Mouse (Mus musculus): ENCODE data around the gene Mtcl1. TPM values are rescaled to one million over a fixed set of nuclear protein-coding genes. Genes with fewer than 3 reads are reported as not detected.

Mtcl1 gene
- total and polyA plus RNA-seq, 2 experiments from 2014 or later, result 0.57 to 5.6 TPM

GRCm38 (mm10) chr17:66447978-66448377 lies 1.6 kb downstream of the Mtcl1 start:
- WGBS, result 10% methylated on average over 13 of the region's 13 CpGs
- Histone ChIP-seq H3K4me3 (ENCODE audit: low read depth, low read length) (peak overlapping the region; percentile 68), H3K36me3 (replicated peaks; ENCODE audit: control insufficient read depth, insufficient read depth, low read length) (no peaks in the 10 kb centered on the region), H3K4me2 (ENCODE audit: low read depth, low read length) (peak overlapping the region; percentile 97), H3K27me3 (ENCODE audit: control insufficient read depth, insufficient read depth, low read length) (peaks cover 51% of the 10 kb centered on the region), H3K9ac (replicated peaks; ENCODE audit: low read depth, low read length) (peak overlapping the region; percentile 16; the same call in 1 of the 2 replicates), H3K4me1 (ENCODE audit: control insufficient read depth, insufficient read depth) (no peaks in the 10 kb centered on the region), H3K9me3 (replicated peaks; ENCODE audit: control insufficient read depth, low read length) (no peaks in the 10 kb centered on the region), H3K27ac (ENCODE audit: low read depth) (no peak overlapping the region)
- no peak for DNase-seq (ENCODE audit: low spot score)
- ATAC-seq (ENCODE audit: insufficient read depth, low read depth), result no peak
- TF ChIP-seq CTCF (IDR thresholded peaks at IDR 0.05; ENCODE audit: low read depth), result no peak
- no peak for TF ChIP-seq EP300 (IDR thresholded peaks at IDR 0.05; ENCODE audit: low read depth)

GRCm38 (mm10) chr17:66447007-66447312 lies 2.6 kb downstream of the Mtcl1 start:
- TF ChIP-seq EP300 (IDR thresholded peaks at IDR 0.05; ENCODE audit: low read depth) (no peak), CTCF (IDR thresholded peaks at IDR 0.05; ENCODE audit: low read depth) (no peak)
- H3K9ac ChIP-seq (replicated peaks; ENCODE audit: low read depth, low read length), result no peak overlapping the region
- no peak overlapping the region for H3K4me3 ChIP-seq (ENCODE audit: low read depth, low read length)
- H3K27me3 ChIP-seq (ENCODE audit: control insufficient read depth, insufficient read depth, low read length), result peaks cover 43% of the 10 kb centered on the region
- H3K9me3 ChIP-seq (replicated peaks; ENCODE audit: control insufficient read depth, low read length), result no peaks in the 10 kb centered on the region
- no peaks in the 10 kb centered on the region for H3K36me3 ChIP-seq (replicated peaks; ENCODE audit: control insufficient read depth, insufficient read depth, low read length)
- ATAC-seq (ENCODE audit: insufficient read depth, low read depth), result no peak
- no peak overlapping the region for H3K27ac ChIP-seq (ENCODE audit: low read depth)
- WGBS, result 79% methylated on average over 7 of the region's 7 CpGs
- no peak for DNase-seq (ENCODE audit: low spot score)
- no peak overlapping the region for H3K4me2 ChIP-seq (ENCODE audit: low read depth, low read length)
- no peaks in the 10 kb centered on the region for H3K4me1 ChIP-seq (ENCODE audit: control insufficient read depth, insufficient read depth)

GRCm38 (mm10) chr17:66446196-66447006 lies 3.1 kb downstream of the Mtcl1 start:
- Histone ChIP-seq H3K27me3 (ENCODE audit: control insufficient read depth, insufficient read depth, low read length) (peaks cover 38% of the 10 kb centered on the region), H3K4me2 (ENCODE audit: low read depth, low read length) (no peak overlapping the region), H3K27ac (ENCODE audit: low read depth) (no peak overlapping the region), H3K4me1 (ENCODE audit: control insufficient read depth, insufficient read depth) (no peaks in the 10 kb centered on the region), H3K9me3 (replicated peaks; ENCODE audit: control insufficient read depth, low read length) (no peaks in the 10 kb centered on the region), H3K9ac (replicated peaks; ENCODE audit: low read depth, low read length) (no peak overlapping the region), H3K4me3 (ENCODE audit: low read depth, low read length) (no peak overlapping the region), H3K36me3 (replicated peaks; ENCODE audit: control insufficient read depth, insufficient read depth, low read length) (no peaks in the 10 kb centered on the region)
- no peak for ATAC-seq (ENCODE audit: insufficient read depth, low read depth)
- WGBS, result 81% methylated on average over 7 of the region's 7 CpGs
- no peak for TF ChIP-seq EP300 (IDR thresholded peaks at IDR 0.05; ENCODE audit: low read depth)
- TF ChIP-seq CTCF (IDR thresholded peaks at IDR 0.05; ENCODE audit: low read depth), result no peak
- no peak for DNase-seq (ENCODE audit: low spot score)

- no peak overlapping the region for H3K4me2 ChIP-seq (ENCODE audit: low read depth, low read length)
- WGBS, result 66% methylated on average over 9 of the region's 9 CpGs
- no peaks in the 10 kb centered on the region for H3K9me3 ChIP-seq (replicated peaks; ENCODE audit: control insufficient read depth, low read length)
- TF ChIP-seq CTCF (IDR thresholded peaks at IDR 0.05; ENCODE audit: low read depth) (no peak), EP300 (IDR thresholded peaks at IDR 0.05; ENCODE audit: low read depth) (no peak)
- DNase-seq (ENCODE audit: low spot score) (no peak), ATAC-seq (ENCODE audit: insufficient read depth, low read depth) (peak; percentile 25; the same call in 1 of the 2 replicates)
- no peak overlapping the region for H3K27ac ChIP-seq (ENCODE audit: low read depth)
- H3K4me3 ChIP-seq (ENCODE audit: low read depth, low read length), result no peak overlapping the region
- no peak overlapping the region for H3K9ac ChIP-seq (replicated peaks; ENCODE audit: low read depth, low read length)
- no peaks in the 10 kb centered on the region for H3K36me3 ChIP-seq (replicated peaks; ENCODE audit: control insufficient read depth, insufficient read depth, low read length)
- no peaks in the 10 kb centered on the region for H3K4me1 ChIP-seq (ENCODE audit: control insufficient read depth, insufficient read depth)
- peaks cover 21% of the 10 kb centered on the region for H3K27me3 ChIP-seq (ENCODE audit: control insufficient read depth, insufficient read depth, low read length)
These were observed 5.4 kb downstream of the Mtcl1 start for GRCm38 (mm10) chr17:66444059-66444700.

- DNase-seq (ENCODE audit: low spot score), result no peak
- WGBS, result 81% methylated on average over 7 of the region's 8 CpGs
- Histone ChIP-seq H3K27ac (ENCODE audit: low read depth) (no peak overlapping the region), H3K4me1 (ENCODE audit: control insufficient read depth, insufficient read depth) (no peaks in the 10 kb centered on the region), H3K9ac (replicated peaks; ENCODE audit: low read depth, low read length) (no peak overlapping the region), H3K4me2 (ENCODE audit: low read depth, low read length) (no peak overlapping the region), H3K36me3 (replicated peaks; ENCODE audit: control insufficient read depth, insufficient read depth, low read length) (no peaks in the 10 kb centered on the region), H3K4me3 (ENCODE audit: low read depth, low read length) (no peak overlapping the region), H3K27me3 (ENCODE audit: control insufficient read depth, insufficient read depth, low read length) (no peaks in the 10 kb centered on the region), H3K9me3 (replicated peaks; ENCODE audit: control insufficient read depth, low read length) (no peaks in the 10 kb centered on the region)
- TF ChIP-seq CTCF (IDR thresholded peaks at IDR 0.05; ENCODE audit: low read depth) (no peak), EP300 (IDR thresholded peaks at IDR 0.05; ENCODE audit: low read depth) (no peak)
- no peak for ATAC-seq (ENCODE audit: insufficient read depth, low read depth)
These were observed 9.7 kb downstream of the Mtcl1 start for GRCm38 (mm10) chr17:66439888-66440287.

Measured in heart, postnatal 0 days (tissue).